Mouse (Mus musculus) lung, postnatal 0 days (tissue): ENCODE measurements around the gene Ugt1a8. TPM values are rescaled to one million over a fixed set of nuclear protein-coding genes. Genes with fewer than 3 reads are reported as not detected.

Source experiments
- ATAC-seq: fragments of 200-750 bp; cut with Nextera tagmentation; 2 replicates; pipeline ENCODE4 v1.8.0; 2017; ENCODE audit warnings: moderate library complexity
- DNase-seq: peaks from one replicate; pipeline ENCODE4 v3.0.0-alpha.2; 2016; ENCODE audit warnings: low spot score
- H3K27ac ChIP-seq: fragments of 300-500 bp; sonication (generic); 2 replicates; pipeline ENCODE4 v1.5.1; 2014; ENCODE audit warnings: antibody characterized with exemption, mild to moderate bottlenecking, low read length, mixed read lengths
- H3K27me3 ChIP-seq: fragments of 300-500 bp; sonication (generic); replicated peaks from 2 replicates; pipeline ENCODE4 v1.6.1; 2014; ENCODE audit warnings: low read length, mixed read lengths; ENCODE audit not compliant: insufficient read depth
- H3K36me3 ChIP-seq: fragments of 300-500 bp; sonication (generic); 2 replicates; pipeline ENCODE4 v1.6.1; 2014; ENCODE audit warnings: low read length, mixed read lengths; ENCODE audit not compliant: insufficient read depth
- H3K4me1 ChIP-seq: fragments of 300-500 bp; sonication (generic); 2 replicates; pipeline ENCODE4 v1.6.1; 2014; ENCODE audit warnings: antibody characterized with exemption, low read depth, low read length, mixed read lengths; ENCODE audit not compliant: insufficient read depth
- H3K4me2 ChIP-seq: fragments of 300-500 bp; sonication (generic); replicated peaks from 2 replicates; pipeline ENCODE4 v1.6.1; 2014; ENCODE audit warnings: low read depth, mild to moderate bottlenecking, low read length, moderate library complexity, mixed read lengths
- H3K4me3 ChIP-seq: fragments of 300-500 bp; sonication (generic); 2 replicates; pipeline ENCODE4 v1.5.1; 2014; ENCODE audit warnings: low read depth, low read length
- H3K9ac ChIP-seq: fragments of 300-500 bp; sonication (generic); replicated peaks from 2 replicates; pipeline ENCODE4 v1.6.1; 2014; ENCODE audit warnings: low read depth, mild to moderate bottlenecking
- H3K9me3 ChIP-seq: fragments of 300-500 bp; sonication (generic); 2 replicates; pipeline ENCODE4 v1.6.1; 2016; ENCODE audit warnings: low read length, mixed read lengths
- CTCF ChIP-seq: IDR thresholded peaks from 2 replicates; pipeline ENCODE4 v1.5.1; 2016; ENCODE audit warnings: antibody characterized with exemption, mild to moderate bottlenecking
- EP300 ChIP-seq: IDR thresholded peaks from 2 replicates; pipeline ENCODE4 v1.6.1; 2016; ENCODE audit warnings: antibody characterized with exemption, mild to moderate bottlenecking, control low read depth
- WGBS: fragments of 180-500 bp; shearing (Covaris S2); extraction: QIAGEN DNeasy Blood & Tissue Kit; methylation state at CpG from one replicate; pipeline ENCODE4 v1.1.7; 2014; 5-methylcytosine and 5-hydroxymethylcytosine counted together
- polyA plus RNA-seq: library from polyadenylated mRNA; unstranded; fragments of >200 nt; fragmentation: Nextera tagmentation; extraction: Ambion mirVana; gene quantifications from 2 replicates; pipeline ENCODE4 v1.2.1, GENCODE M21; 2015

The Ugt1a8 gene
- polyA plus RNA-seq, 1 experiment from 2014 or later: not detected

GRCm38 (mm10) chr1:88247660-88248059 lies 160.0 kb downstream of the Ugt1a8 start:
- no peak for DNase-seq
- Histone ChIP-seq H3K27me3 (no peaks in the 10 kb centered on the region), H3K4me2 (no peak overlapping the region), H3K27ac (no peak overlapping the region), H3K4me1 (no peaks in the 10 kb centered on the region), H3K9me3 (peaks cover 64% of the 10 kb centered on the region), H3K4me3 (no peak overlapping the region), H3K9ac (no peak overlapping the region), H3K36me3 (no peaks in the 10 kb centered on the region)
- TF ChIP-seq CTCF (no peak), EP300 (no peak)
- WGBS: 43% methylated on average over 2 of the region's 2 CpGs
- no peak for ATAC-seq

GRCm38 (mm10) chr1:88248658-88249057 lies 161.0 kb downstream of the Ugt1a8 start:
- Histone ChIP-seq H3K27ac (no peak overlapping the region), H3K4me2 (no peak overlapping the region), H3K9me3 (peaks cover 64% of the 10 kb centered on the region), H3K4me1 (no peaks in the 10 kb centered on the region), H3K27me3 (no peaks in the 10 kb centered on the region), H3K36me3 (no peaks in the 10 kb centered on the region), H3K4me3 (no peak overlapping the region), H3K9ac (no peak overlapping the region)
- DNase-seq: no peak
- WGBS: 64% methylated on average over 4 of the region's 4 CpGs
- no peak for ATAC-seq
- TF ChIP-seq EP300 (no peak), CTCF (no peak)

- no peak for ATAC-seq
- Histone ChIP-seq H3K4me3 (no peak overlapping the region), H3K27ac (no peak overlapping the region), H3K27me3 (no peaks in the 10 kb centered on the region), H3K36me3 (no peaks in the 10 kb centered on the region), H3K4me2 (no peak overlapping the region), H3K9me3 (peaks cover 66% of the 10 kb centered on the region), H3K9ac (no peak overlapping the region), H3K4me1 (no peaks in the 10 kb centered on the region)
- no peak for DNase-seq
- no peak for TF ChIP-seq CTCF
- TF ChIP-seq EP300: no peak
- WGBS: 75% methylated on average over 7 of the region's 7 CpGs
These were observed 162.0 kb downstream of the Ugt1a8 start for GRCm38 (mm10) chr1:88249596-88249995.

GRCm38 (mm10) chr1:88250023-88250422 lies 162.4 kb downstream of the Ugt1a8 start:
- H3K27me3 ChIP-seq: no peaks in the 10 kb centered on the region
- DNase-seq (no peak), ATAC-seq (no peak)
- no peak for TF ChIP-seq EP300
- no peak for TF ChIP-seq CTCF
- H3K4me3 ChIP-seq: no peak overlapping the region
- no peaks in the 10 kb centered on the region for H3K36me3 ChIP-seq
- H3K9me3 ChIP-seq: peaks cover 64% of the 10 kb centered on the region
- H3K9ac ChIP-seq: no peak overlapping the region
- H3K4me1 ChIP-seq: no peaks in the 10 kb centered on the region
- H3K4me2 ChIP-seq: no peak overlapping the region
- 76% methylated on average over 5 of the region's 5 CpGs for WGBS
- H3K27ac ChIP-seq: no peak overlapping the region

- ATAC-seq (no peak), DNase-seq (no peak)
- peaks cover 46% of the 10 kb centered on the region for H3K9me3 ChIP-seq
- TF ChIP-seq CTCF: no peak
- no peak for TF ChIP-seq EP300
- no peak overlapping the region for H3K4me3 ChIP-seq
- H3K4me2 ChIP-seq: no peak overlapping the region
- no peaks in the 10 kb centered on the region for H3K36me3 ChIP-seq
- no peaks in the 10 kb centered on the region for H3K4me1 ChIP-seq
- WGBS: 69% methylated on average over 8 of the region's 8 CpGs
- H3K27ac ChIP-seq: no peak overlapping the region
- H3K9ac ChIP-seq: no peak overlapping the region
- no peaks in the 10 kb centered on the region for H3K27me3 ChIP-seq
These were observed 165.5 kb downstream of the Ugt1a8 start for GRCm38 (mm10) chr1:88253106-88253505.

GRCm38 (mm10) chr1:88253540-88253939 lies 165.9 kb downstream of the Ugt1a8 start:
- Histone ChIP-seq H3K9me3 (peaks cover 42% of the 10 kb centered on the region), H3K27ac (no peak overlapping the region), H3K4me1 (no peaks in the 10 kb centered on the region), H3K4me2 (no peak overlapping the region), H3K4me3 (no peak overlapping the region), H3K36me3 (no peaks in the 10 kb centered on the region), H3K9ac (no peak overlapping the region), H3K27me3 (no peaks in the 10 kb centered on the region)
- WGBS: 66% methylated on average over 6 of the region's 6 CpGs
- TF ChIP-seq EP300: no peak
- TF ChIP-seq CTCF: no peak
- ATAC-seq (no peak), DNase-seq (no peak)

- H3K9ac ChIP-seq: no peak overlapping the region
- H3K4me1 ChIP-seq: 0 out of 2 replicates have a peak, but pooled peaks cover 7% of the 10 kb centered on the region
- DNase-seq (no peak), ATAC-seq (no peak)
- no peak overlapping the region for H3K4me2 ChIP-seq
- no peak overlapping the region for H3K27ac ChIP-seq
- peaks cover under 1% of the 10 kb centered on the region; the same call in 1 of the 2 replicates for H3K36me3 ChIP-seq
- H3K4me3 ChIP-seq: no peak overlapping the region
- H3K27me3 ChIP-seq: no peaks in the 10 kb centered on the region
- peaks cover 29% of the 10 kb centered on the region for H3K9me3 ChIP-seq
- WGBS: 84% methylated on average over 12 of the region's 12 CpGs
- TF ChIP-seq CTCF: no peak
- no peak for TF ChIP-seq EP300
These were observed 167.3 kb downstream of the Ugt1a8 start for GRCm38 (mm10) chr1:88254793-88255465.
